Mouse (Mus musculus) CH12.LX (cell line): ENCODE measurements around the gene Csnk2b. TPM values are rescaled to one million over a fixed set of nuclear protein-coding genes. Genes with fewer than 3 reads are reported as not detected.
A peak's percentile ranks its signal among the peaks of the same experiment; 100 is the strongest.

ENCODE experiments used
- DNase-seq: peaks from one replicate; pipeline ENCODE4 v3.0.0-alpha.2; 2013; ENCODE audit errors: extremely low read depth
- H3K27ac ChIP-seq: 2 replicates; pipeline ENCODE4 v1.5.1; 2012; ENCODE audit warnings: low read depth, mild to moderate bottlenecking, control low read depth, moderate library complexity; ENCODE audit not compliant: insufficient read depth
- H3K27me3 ChIP-seq: replicated peaks from 2 replicates; pipeline ENCODE3; 2012; ENCODE audit warnings: inconsistent platforms
- H3K36me3 ChIP-seq, 2 experiments: replicated peaks in 1 of 2; 2 replicates each; pipeline versions ENCODE3 to v1.6.1; 2012; ENCODE audit warnings: inconsistent platforms in 1 of 2, low read length in 1 of 2, mild to moderate bottlenecking in 1 of 2, mixed read lengths in 1 of 2, moderate library complexity in 1 of 2; ENCODE audit not compliant: control insufficient read depth in 1 of 2, insufficient read depth in 1 of 2
- H3K4me1 ChIP-seq, 2 experiments: 2 replicates each; pipeline ENCODE4 v1.6.1; 2012; ENCODE audit warnings: inconsistent platforms in 1 of 2, moderate library complexity in 1 of 2; ENCODE audit not compliant: insufficient read depth in 2 of 2, control insufficient read depth in 1 of 2
- H3K4me2 ChIP-seq: 2 replicates; pipeline ENCODE4 v1.6.1; 2012; ENCODE audit warnings: low read depth, mild to moderate bottlenecking, control low read depth; ENCODE audit not compliant: poor library complexity, insufficient read depth, severe bottlenecking
- H3K4me3 ChIP-seq, 3 experiments: fragments of 150-350 bp in 1 of 3; sonication (generic) in 1 of 3; replicated peaks in 1 of 3; 2 replicates each; pipeline versions ENCODE3 to v1.5.1; 2011 to 2012; ENCODE audit warnings: low read depth in 2 of 3, low read length in 2 of 3, mild to moderate bottlenecking in 2 of 3, moderate library complexity in 2 of 3, control low read depth in 1 of 3, improper control_type of control experiment in 1 of 3, inconsistent platforms in 1 of 3, mixed read lengths in 1 of 3; ENCODE audit not compliant: poor library complexity in 1 of 3
- H3K79me2 ChIP-seq: replicated peaks from 2 replicates; pipeline ENCODE4 v1.6.1; 2012; ENCODE audit warnings: mild to moderate bottlenecking, moderate library complexity; ENCODE audit not compliant: control insufficient read depth, poor library complexity, insufficient read depth, severe bottlenecking; ENCODE audit errors: extremely low read depth
- H3K9ac ChIP-seq: 2 replicates; pipeline ENCODE4 v1.6.1; 2012; ENCODE audit warnings: low read depth, mild to moderate bottlenecking, control low read depth, moderate library complexity; ENCODE audit not compliant: insufficient read depth
- H3K9me3 ChIP-seq: replicated peaks from 2 replicates; pipeline ENCODE3; 2012; ENCODE audit warnings: low read length, inconsistent platforms, mixed read lengths
- CHD1 ChIP-seq: IDR thresholded peaks from 2 replicates; pipeline ENCODE4 v1.6.1; 2012; ENCODE audit warnings: low read depth, low read length, improper control_type of control experiment, inconsistent platforms
- CTCF ChIP-seq, 2 experiments: IDR thresholded peaks in 1 of 2; conservative IDR thresholded peaks in 1 of 2; 2 replicates each; pipeline ENCODE4 v1.5.1; 2011 to 2012; ENCODE audit warnings: low read depth in 2 of 2, low read length in 2 of 2, improper control_type of control experiment in 1 of 2, inconsistent platforms in 1 of 2, mild to moderate bottlenecking in 1 of 2, moderate library complexity in 1 of 2
- E2F4 ChIP-seq: IDR thresholded peaks from 2 replicates; pipeline ENCODE4 v1.6.1; 2011; ENCODE audit warnings: low read depth, low read length, improper control_type of control experiment; ENCODE audit not compliant: insufficient replicate concordance
- EP300 ChIP-seq: IDR thresholded peaks from 2 replicates; pipeline ENCODE4 v1.6.1; 2011; ENCODE audit warnings: low read length, improper control_type of control experiment
- ETS1 ChIP-seq: conservative IDR thresholded peaks from 2 replicates; pipeline ENCODE4 v1.6.1; 2012; ENCODE audit warnings: low read depth, mild to moderate bottlenecking, inconsistent platforms, low read length, improper control_type of control experiment, moderate library complexity
- GABPA ChIP-seq: IDR thresholded peaks from 2 replicates; pipeline ENCODE4 v1.6.1; 2012; ENCODE audit warnings: low read depth, low read length, improper control_type of control experiment, inconsistent platforms; ENCODE audit not compliant: insufficient replicate concordance
- HCFC1 ChIP-seq: IDR thresholded peaks from 2 replicates; pipeline ENCODE4 v1.6.1; 2012; ENCODE audit warnings: low read depth, mild to moderate bottlenecking, inconsistent platforms, low read length, improper control_type of control experiment
- IRF4 ChIP-seq: IDR thresholded peaks from 2 replicates; pipeline ENCODE4 v1.6.1; 2014; ENCODE audit warnings: low read depth, mild to moderate bottlenecking, inconsistent platforms, low read length, improper control_type of control experiment
- JUN ChIP-seq: IDR thresholded peaks from 2 replicates; pipeline ENCODE4 v1.6.1; 2011; ENCODE audit warnings: low read depth, mild to moderate bottlenecking, low read length, improper control_type of control experiment, moderate library complexity; ENCODE audit not compliant: insufficient read depth
- MAFK ChIP-seq: IDR thresholded peaks from 2 replicates; pipeline ENCODE4 v1.6.1; 2011; ENCODE audit warnings: low read length, improper control_type of control experiment; ENCODE audit not compliant: insufficient replicate concordance
- MAX ChIP-seq: IDR thresholded peaks from 2 replicates; pipeline ENCODE4 v1.6.1; 2011; ENCODE audit warnings: low read length, improper control_type of control experiment
- MAZ ChIP-seq: IDR thresholded peaks from 2 replicates; pipeline ENCODE4 v1.6.1; 2012; ENCODE audit warnings: low read depth, mild to moderate bottlenecking, inconsistent platforms, low read length, improper control_type of control experiment, moderate library complexity
- MEF2A ChIP-seq: IDR thresholded peaks from 2 replicates; pipeline ENCODE4 v1.6.1; 2014; ENCODE audit warnings: low read depth, mild to moderate bottlenecking, inconsistent platforms, low read length, improper control_type of control experiment, borderline replicate concordance
- MXI1 ChIP-seq: IDR thresholded peaks from 2 replicates; pipeline ENCODE4 v1.6.1; 2011; ENCODE audit warnings: mild to moderate bottlenecking, low read depth, low read length, improper control_type of control experiment
- NRF1 ChIP-seq: IDR thresholded peaks from 2 replicates; pipeline ENCODE4 v1.6.1; 2014; ENCODE audit warnings: low read depth, mild to moderate bottlenecking, inconsistent platforms, low read length, improper control_type of control experiment, moderate library complexity
- POLR2A ChIP-seq: IDR thresholded peaks from 2 replicates; pipeline ENCODE4 v1.6.1; 2011; ENCODE audit warnings: low read depth, mild to moderate bottlenecking, improper control_type of control experiment, low read length
- RAD21 ChIP-seq: IDR thresholded peaks from 2 replicates; pipeline ENCODE4 v1.6.1; 2011; ENCODE audit warnings: low read depth, mild to moderate bottlenecking, low read length, improper control_type of control experiment, moderate library complexity
- SIN3A ChIP-seq: IDR thresholded peaks from 2 replicates; pipeline ENCODE4 v1.6.1; 2012; ENCODE audit warnings: low read length, improper control_type of control experiment, inconsistent platforms
- SMC3 ChIP-seq: IDR thresholded peaks from 2 replicates; pipeline ENCODE4 v1.6.1; 2011; ENCODE audit warnings: low read depth, low read length, improper control_type of control experiment
- TBP ChIP-seq: conservative IDR thresholded peaks from 2 replicates; pipeline ENCODE4 v1.6.1; 2011; ENCODE audit warnings: low read depth, low read length, improper control_type of control experiment
- TCF12 ChIP-seq: IDR thresholded peaks from 2 replicates; pipeline ENCODE4 v1.6.1; 2014; ENCODE audit warnings: low read depth, mild to moderate bottlenecking, inconsistent platforms, low read length, improper control_type of control experiment
- USF1 ChIP-seq: IDR thresholded peaks from 2 replicates; pipeline ENCODE4 v1.6.1; 2014; ENCODE audit warnings: low read depth, mild to moderate bottlenecking, inconsistent platforms, low read length, improper control_type of control experiment
- USF2 ChIP-seq: conservative IDR thresholded peaks from 2 replicates; pipeline ENCODE4 v1.6.1; 2011; ENCODE audit warnings: low read depth, low read length, improper control_type of control experiment
- ZC3H11A ChIP-seq: IDR thresholded peaks from 2 replicates; pipeline ENCODE4 v1.6.1; 2012; ENCODE audit warnings: low read depth, mild to moderate bottlenecking, inconsistent platforms, low read length, improper control_type of control experiment
- ZMIZ1 ChIP-seq: IDR thresholded peaks from 2 replicates; pipeline ENCODE4 v1.6.1; 2012; ENCODE audit warnings: low read depth, mild to moderate bottlenecking, inconsistent platforms, low read length, improper control_type of control experiment
- ZNF384 ChIP-seq: IDR thresholded peaks from 2 replicates; pipeline ENCODE4 v1.6.1; 2012; ENCODE audit warnings: low read depth, low read length, improper control_type of control experiment, inconsistent platforms
- dilution Hi-C: fragments of 300-500 bp; cut with MboI; formaldehyde crosslinking; loops from 2 replicates; pipeline ENCODE4 v1.14.3; 2020; ENCODE audit warnings: low sequenced_read_pairs; ENCODE audit not compliant: extremely low pct_unique_long_range_greater_than_20kb, extremely low pct_ligation_motif_present
- in situ Hi-C: fragments of 300-500 bp; cut with MboI; formaldehyde crosslinking; loops from 3 replicates; pipeline ENCODE4 v1.14.3; 2019; ENCODE audit warnings: low sequenced_read_pairs, low pct_ligation_motif_present, low pct_unique_long_range_greater_than_20kb, mixed read lengths
- polyA plus RNA-seq: library from polyadenylated mRNA; unstranded; fragments of >175 nt; gene quantifications from 2 replicates; pipeline ENCODE4 v1.2.1, GENCODE M21; 2012; ENCODE audit warnings: low read depth; ENCODE audit not compliant: insufficient read length
- total RNA-seq, 2 experiments: library from RNA; depleted of rRNA; stranded (reverse); fragments of 300-350 nt in 1 of 2; fragments of >200 nt in 1 of 2; gene quantifications; 2 replicates each; pipeline ENCODE4 v1.2.3; 2012 to 2014

The Csnk2b gene
- total and polyA plus RNA-seq, 3 experiments = 89.3 to 348 (median 130) TPM

GRCm38 (mm10) chr17:35121143-35121799, 582 bp downstream of the Csnk2b start, which contains the start of gene Gpank1 (continued):
- no peak for TF ChIP-seq USF2
- peak; percentile 66; the same call in 1 of the 2 replicates for TF ChIP-seq ZMIZ1
- peak; percentile 88 for TF ChIP-seq MAZ
- TF ChIP-seq TCF12 = peak; percentile 69; the same call in 1 of the 2 replicates
- TF ChIP-seq SIN3A = peak; percentile 93
- peak; percentile 8; the same call in 1 of the 2 replicates for TF ChIP-seq IRF4

DNA sequence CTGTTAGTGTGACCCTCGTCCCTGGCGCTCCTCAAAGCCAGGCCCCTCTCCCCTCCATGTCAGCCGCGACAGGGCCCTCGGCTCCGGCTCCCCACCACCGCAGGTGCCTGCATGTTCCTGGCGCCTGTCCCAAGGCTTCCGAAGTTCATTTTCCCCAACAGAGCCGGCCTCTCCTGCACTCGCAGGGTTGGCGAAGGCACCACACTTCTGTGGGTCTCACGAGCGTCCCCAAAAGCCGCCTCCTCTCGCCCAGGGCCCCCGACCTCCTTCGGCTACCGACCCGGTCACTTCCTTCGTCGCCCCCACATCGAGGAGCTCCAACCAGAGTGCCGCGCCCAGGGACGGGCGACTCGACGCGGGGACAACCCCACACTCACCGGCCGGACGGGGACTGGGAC, 1.1 kb downstream of the Csnk2b start:
- in situ Hi-C loops = no loop called here
- Histone ChIP-seq H3K9ac (peak overlapping the region; percentile 95), H3K4me2 (peak overlapping the region; percentile 78), H3K27me3 (no peaks in the 10 kb centered on the region), H3K9me3 (no peaks in the 10 kb centered on the region), H3K79me2 (peaks cover 38% of the 10 kb centered on the region), H3K27ac (no peak overlapping the region), H3K4me3 (peak overlapping the region; percentile 81 to 98 (median 85)), H3K4me1 (peaks cover 0 to 50% of the 10 kb centered on the region in 2 experiments; a peak in 2 of 4 replicates), H3K36me3 (peaks cover 42 to 56% of the 10 kb centered on the region in 2 experiments)
- DNase-seq = no peak
- dilution Hi-C loops = no loop called here
- TF ChIP-seq MXI1 (peak; percentile 41; the same call in 1 of the 2 replicates), ZC3H11A (no peak)

- H3K4me2 ChIP-seq = no peak within 1 kb of the TSS
- H3K4me3 ChIP-seq = no peak within 1 kb of the TSS
- peaks cover 0 to 24% of the 10 kb centered on the region in 2 experiments; a peak in 2 of 4 replicates for H3K4me1 ChIP-seq
- peaks cover 11% of the 10 kb centered on the region for H3K79me2 ChIP-seq
- H3K27ac ChIP-seq = no peak within 1 kb of the TSS
- peak; percentile 58 for DNase-seq
- peaks cover 44 to 59% of the 10 kb centered on the region in 2 experiments for H3K36me3 ChIP-seq
- dilution Hi-C loops (no loop called here), in situ Hi-C loops (loop anchor here (5.0 to 10.0 kb wide), 2 partner anchors 91 to 117 kb away; partner anchors contain the start of genes Atp6v1g2 and Sapcd1)
- TF ChIP-seq JUN (no peak), CTCF (conservative IDR thresholded peaks at IDR 0.05 in 1 of 2, IDR thresholded peaks at IDR 0.05 in 1 of 2; ENCODE audit: low read depth in 2 of 2, low read length in 2 of 2) (peak; percentile 22 to 66; a peak in 2 of 4 replicates), USF2 (no peak), TBP (no peak), MEF2A (no peak), E2F4 (no peak), RAD21 (peak; percentile 63), IRF4 (no peak), ZNF384 (no peak), HCFC1 (no peak), MAZ (no peak), GABPA (no peak), USF1 (no peak), CHD1 (no peak), MAX (no peak), POLR2A (no peak), EP300 (no peak), SMC3 (peak; percentile 51), MAFK (no peak), NRF1 (no peak), ETS1 (no peak)
- no peak within 1 kb of the TSS for H3K9ac ChIP-seq
- H3K27me3 ChIP-seq = no peaks in the 10 kb centered on the region
- no peaks in the 10 kb centered on the region for H3K9me3 ChIP-seq
These were observed 6.5 kb downstream of the Csnk2b start, which contains the start of gene Ly6g5b for GRCm38 (mm10) chr17:35115046-35116019. Gene Ly6g5b (minus strand): TSS chr17:35115428.
